Comparison of ENCODE assay signal across 8 mouse cellular contexts in the genomic region with DNA sequence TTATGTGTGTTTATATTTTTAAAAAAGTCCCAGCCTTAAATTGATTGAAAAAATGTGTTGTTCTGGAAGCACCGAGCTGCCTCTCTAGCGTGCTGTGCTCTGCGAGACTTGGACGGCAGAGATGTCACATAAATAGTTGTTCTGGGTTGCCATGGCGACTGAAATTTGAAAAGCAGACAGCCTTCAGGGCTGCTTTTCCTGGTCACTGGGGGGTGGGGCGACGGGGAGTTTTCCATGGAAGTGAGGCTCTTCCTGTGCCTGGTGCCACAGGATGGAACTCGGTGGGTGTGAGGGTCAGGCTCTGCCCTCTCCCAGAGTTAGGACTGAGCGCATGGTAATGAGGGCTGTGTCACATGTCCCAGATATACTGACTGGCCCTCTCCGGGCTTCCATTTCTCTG.
DNase-seq lines count a peak whose midpoint lies in the region; ATAC-seq lines count a peak whose summit lies in the region.

No protein-coding gene starts in this region.

- no peak overlapping the region for H3K4me3 ChIP-seq in hindbrain, embryonic 16.5 days (ENCODE audit: low read length)

- H3K4me2 ChIP-seq in hindbrain, embryonic 16.5 days (ENCODE audit: low read length): no peak overlapping the region

- H3K36me3 ChIP-seq in hindbrain, embryonic 16.5 days (ENCODE audit: control insufficient read depth, insufficient read depth, low read length): no peaks in the 10 kb centered on the region

- H3K4me1 ChIP-seq in hindbrain, embryonic 16.5 days (ENCODE audit: control insufficient read depth, insufficient read depth, low read depth, low read length): peaks cover 23% of the 10 kb centered on the region

- WGBS in hindbrain, embryonic 16.5 days: 5% methylated on average over 10 of the region's 10 CpGs

- H3K9ac ChIP-seq in hindbrain, embryonic 16.5 days (ENCODE audit: low read depth, low read length): no peak overlapping the region

- no peaks in the 10 kb centered on the region for H3K27me3 ChIP-seq in hindbrain, embryonic 16.5 days (replicated peaks; ENCODE audit: control insufficient read depth, insufficient read depth, low read length)

- no peaks in the 10 kb centered on the region for H3K9me3 ChIP-seq in hindbrain, embryonic 16.5 days (ENCODE audit: control insufficient read depth, low read length)

- DNase-seq in cerebellum, postnatal 14 days: peak; percentile 31 to 62
- DNase-seq in cerebellum, adult 11 months: no peak
- DNase-seq in frontal cortex, postnatal 36 days (ENCODE audit: low spot score in 2 of 2): peak; percentile 61 to 80
- DNase-seq in layer of hippocampus, postnatal 10 days (ENCODE audit: low spot score in 2 of 2): peak; percentile 67 to 70
- peak; percentile 67 for DNase-seq in lung, postnatal 25 days (ENCODE audit: low spot score)
- peak; percentile 83 for DNase-seq in right cerebral cortex, postnatal 4 days
- DNase-seq in adipocyte (ENCODE audit: low spot score): no peak

- H3K27ac ChIP-seq in hindbrain, embryonic 16.5 days (ENCODE audit: low read depth, low read length): no peak overlapping the region

- peak; percentile 67 for ATAC-seq in hindbrain, embryonic 16.5 days

Comparison
In these comparisons a context has a peak if more than half of its experiments do, and no peak if none do; other contexts are left out.
1. DNase-seq: peak in cerebellum, postnatal 14 days (2 of 2), frontal cortex, postnatal 36 days (2 of 2), layer of hippocampus, postnatal 10 days (2 of 2), lung, postnatal 25 days (single experiment) and right cerebral cortex, postnatal 4 days (single experiment); none in cerebellum, adult 11 months (single experiment) and adipocyte (single experiment).